Mouse (Mus musculus): Measurements from ENCODE around the gene Efcab12.

GRCm38 (mm10) chr6:115808488-115809231 is 29.6 kb downstream of the Efcab12 start, which contains the start of gene Rpl32:
- peak; percentile 47; the same call in 1 of the 2 replicates for TF ChIP-seq CTCF (IDR thresholded peaks at IDR 0.05; ENCODE audit: borderline replicate concordance, extremely low read depth, insufficient read depth, insufficient read length)
- TF ChIP-seq POLR2A (IDR thresholded peaks at IDR 0.05; ENCODE audit: borderline replicate concordance, extremely low read depth, insufficient read depth, insufficient read length, poor library complexity, severe bottlenecking) = peak; percentile 74; the same call in 1 of the 2 replicates
